Mouse (Mus musculus) CH12.LX (cell line): ENCODE measurements around the gene Rap1gap. TPM values are rescaled to one million over a fixed set of nuclear protein-coding genes. Genes with fewer than 3 reads are reported as not detected.

Source experiments
- DNase-seq: peaks from one replicate; pipeline ENCODE4 v3.0.0-alpha.2; 2013; ENCODE audit errors: extremely low read depth
- H3K27ac ChIP-seq: 2 replicates; pipeline ENCODE4 v1.5.1; 2012; ENCODE audit warnings: low read depth, mild to moderate bottlenecking, control low read depth, moderate library complexity; ENCODE audit not compliant: insufficient read depth
- H3K27me3 ChIP-seq: replicated peaks from 2 replicates; pipeline ENCODE3; 2012; ENCODE audit warnings: inconsistent platforms
- H3K36me3 ChIP-seq, 2 experiments: replicated peaks in 1 of 2; 2 replicates each; pipeline versions ENCODE3 to v1.6.1; 2012; ENCODE audit warnings: inconsistent platforms in 1 of 2, low read length in 1 of 2, mild to moderate bottlenecking in 1 of 2, mixed read lengths in 1 of 2, moderate library complexity in 1 of 2; ENCODE audit not compliant: control insufficient read depth in 1 of 2, insufficient read depth in 1 of 2
- H3K4me1 ChIP-seq, 2 experiments: 2 replicates each; pipeline ENCODE4 v1.6.1; 2012; ENCODE audit warnings: inconsistent platforms in 1 of 2, moderate library complexity in 1 of 2; ENCODE audit not compliant: insufficient read depth in 2 of 2, control insufficient read depth in 1 of 2
- H3K4me2 ChIP-seq: 2 replicates; pipeline ENCODE4 v1.6.1; 2012; ENCODE audit warnings: low read depth, mild to moderate bottlenecking, control low read depth; ENCODE audit not compliant: poor library complexity, insufficient read depth, severe bottlenecking
- H3K4me3 ChIP-seq, 3 experiments: fragments of 150-350 bp in 1 of 3; sonication (generic) in 1 of 3; replicated peaks in 1 of 3; 2 replicates each; pipeline versions ENCODE3 to v1.5.1; 2011 to 2012; ENCODE audit warnings: low read depth in 2 of 3, low read length in 2 of 3, mild to moderate bottlenecking in 2 of 3, moderate library complexity in 2 of 3, control low read depth in 1 of 3, improper control_type of control experiment in 1 of 3, inconsistent platforms in 1 of 3, mixed read lengths in 1 of 3; ENCODE audit not compliant: poor library complexity in 1 of 3
- H3K79me2 ChIP-seq: replicated peaks from 2 replicates; pipeline ENCODE4 v1.6.1; 2012; ENCODE audit warnings: mild to moderate bottlenecking, moderate library complexity; ENCODE audit not compliant: control insufficient read depth, poor library complexity, insufficient read depth, severe bottlenecking; ENCODE audit errors: extremely low read depth
- H3K9ac ChIP-seq: 2 replicates; pipeline ENCODE4 v1.6.1; 2012; ENCODE audit warnings: low read depth, mild to moderate bottlenecking, control low read depth, moderate library complexity; ENCODE audit not compliant: insufficient read depth
- H3K9me3 ChIP-seq: replicated peaks from 2 replicates; pipeline ENCODE3; 2012; ENCODE audit warnings: low read length, inconsistent platforms, mixed read lengths
- BHLHE40 ChIP-seq: IDR thresholded peaks from 2 replicates; pipeline ENCODE4 v1.6.1; 2011; ENCODE audit warnings: mild to moderate bottlenecking, low read depth, low read length, improper control_type of control experiment
- CHD1 ChIP-seq: IDR thresholded peaks from 2 replicates; pipeline ENCODE4 v1.6.1; 2012; ENCODE audit warnings: low read depth, low read length, improper control_type of control experiment, inconsistent platforms
- CHD2 ChIP-seq: IDR thresholded peaks from 2 replicates; pipeline ENCODE4 v1.6.1; 2011; ENCODE audit warnings: low read length, improper control_type of control experiment
- CTCF ChIP-seq, 2 experiments: IDR thresholded peaks in 1 of 2; conservative IDR thresholded peaks in 1 of 2; 2 replicates each; pipeline ENCODE4 v1.5.1; 2011 to 2012; ENCODE audit warnings: low read depth in 2 of 2, low read length in 2 of 2, improper control_type of control experiment in 1 of 2, inconsistent platforms in 1 of 2, mild to moderate bottlenecking in 1 of 2, moderate library complexity in 1 of 2
- E2F4 ChIP-seq: IDR thresholded peaks from 2 replicates; pipeline ENCODE4 v1.6.1; 2011; ENCODE audit warnings: low read depth, low read length, improper control_type of control experiment; ENCODE audit not compliant: insufficient replicate concordance
- ELF1 ChIP-seq: IDR thresholded peaks from 2 replicates; pipeline ENCODE4 v1.6.1; 2014; ENCODE audit warnings: low read depth, mild to moderate bottlenecking, inconsistent platforms, low read length, improper control_type of control experiment
- EP300 ChIP-seq: IDR thresholded peaks from 2 replicates; pipeline ENCODE4 v1.6.1; 2011; ENCODE audit warnings: low read length, improper control_type of control experiment
- ETS1 ChIP-seq: conservative IDR thresholded peaks from 2 replicates; pipeline ENCODE4 v1.6.1; 2012; ENCODE audit warnings: low read depth, mild to moderate bottlenecking, inconsistent platforms, low read length, improper control_type of control experiment, moderate library complexity
- GABPA ChIP-seq: IDR thresholded peaks from 2 replicates; pipeline ENCODE4 v1.6.1; 2012; ENCODE audit warnings: low read depth, low read length, improper control_type of control experiment, inconsistent platforms; ENCODE audit not compliant: insufficient replicate concordance
- HCFC1 ChIP-seq: IDR thresholded peaks from 2 replicates; pipeline ENCODE4 v1.6.1; 2012; ENCODE audit warnings: low read depth, mild to moderate bottlenecking, inconsistent platforms, low read length, improper control_type of control experiment
- IRF4 ChIP-seq: IDR thresholded peaks from 2 replicates; pipeline ENCODE4 v1.6.1; 2014; ENCODE audit warnings: low read depth, mild to moderate bottlenecking, inconsistent platforms, low read length, improper control_type of control experiment
- JUN ChIP-seq: IDR thresholded peaks from 2 replicates; pipeline ENCODE4 v1.6.1; 2011; ENCODE audit warnings: low read depth, mild to moderate bottlenecking, low read length, improper control_type of control experiment, moderate library complexity; ENCODE audit not compliant: insufficient read depth
- JUND ChIP-seq: conservative IDR thresholded peaks from 2 replicates; pipeline ENCODE4 v1.6.1; 2011; ENCODE audit warnings: low read depth, low read length, improper control_type of control experiment
- KAT2A ChIP-seq: IDR thresholded peaks from 2 replicates; pipeline ENCODE4 v1.6.1; 2012; ENCODE audit warnings: low read length, improper control_type of control experiment, inconsistent platforms; ENCODE audit not compliant: insufficient replicate concordance
- MAX ChIP-seq: IDR thresholded peaks from 2 replicates; pipeline ENCODE4 v1.6.1; 2011; ENCODE audit warnings: low read length, improper control_type of control experiment
- MEF2A ChIP-seq: IDR thresholded peaks from 2 replicates; pipeline ENCODE4 v1.6.1; 2014; ENCODE audit warnings: low read depth, mild to moderate bottlenecking, inconsistent platforms, low read length, improper control_type of control experiment, borderline replicate concordance
- MYC ChIP-seq: IDR thresholded peaks from 2 replicates; pipeline ENCODE4 v1.6.1; 2011; ENCODE audit warnings: low read depth, mild to moderate bottlenecking, improper control_type of control experiment, low read length
- NELFE ChIP-seq: IDR thresholded peaks from 2 replicates; pipeline ENCODE4 v1.6.1; 2011; ENCODE audit warnings: low read depth, low read length, improper control_type of control experiment
- NRF1 ChIP-seq: IDR thresholded peaks from 2 replicates; pipeline ENCODE4 v1.6.1; 2014; ENCODE audit warnings: low read depth, mild to moderate bottlenecking, inconsistent platforms, low read length, improper control_type of control experiment, moderate library complexity
- PAX5 ChIP-seq: IDR thresholded peaks from 2 replicates; pipeline ENCODE4 v1.6.1; 2012; ENCODE audit warnings: low read length, inconsistent platforms, mixed read lengths
- POLR2A ChIP-seq: IDR thresholded peaks from 2 replicates; pipeline ENCODE4 v1.6.1; 2011; ENCODE audit warnings: low read depth, mild to moderate bottlenecking, improper control_type of control experiment, low read length
- POLR2AphosphoS2 ChIP-seq: IDR thresholded peaks from 2 replicates; pipeline ENCODE4 v1.6.1; 2011; ENCODE audit warnings: low read depth, low read length, improper control_type of control experiment
- RAD21 ChIP-seq: IDR thresholded peaks from 2 replicates; pipeline ENCODE4 v1.6.1; 2011; ENCODE audit warnings: low read depth, mild to moderate bottlenecking, low read length, improper control_type of control experiment, moderate library complexity
- RCOR1 ChIP-seq: conservative IDR thresholded peaks from 2 replicates; pipeline ENCODE4 v1.6.1; 2012; ENCODE audit warnings: low read depth, mild to moderate bottlenecking, inconsistent platforms, low read length, improper control_type of control experiment
- SIN3A ChIP-seq: IDR thresholded peaks from 2 replicates; pipeline ENCODE4 v1.6.1; 2012; ENCODE audit warnings: low read length, improper control_type of control experiment, inconsistent platforms
- SMC3 ChIP-seq: IDR thresholded peaks from 2 replicates; pipeline ENCODE4 v1.6.1; 2011; ENCODE audit warnings: low read depth, low read length, improper control_type of control experiment
- TCF12 ChIP-seq: IDR thresholded peaks from 2 replicates; pipeline ENCODE4 v1.6.1; 2014; ENCODE audit warnings: low read depth, mild to moderate bottlenecking, inconsistent platforms, low read length, improper control_type of control experiment
- UBTF ChIP-seq: IDR thresholded peaks from 2 replicates; pipeline ENCODE4 v1.6.1; 2012; ENCODE audit warnings: low read depth, mild to moderate bottlenecking, inconsistent platforms, low read length, improper control_type of control experiment, moderate library complexity
- ZC3H11A ChIP-seq: IDR thresholded peaks from 2 replicates; pipeline ENCODE4 v1.6.1; 2012; ENCODE audit warnings: low read depth, mild to moderate bottlenecking, inconsistent platforms, low read length, improper control_type of control experiment
- ZMIZ1 ChIP-seq: IDR thresholded peaks from 2 replicates; pipeline ENCODE4 v1.6.1; 2012; ENCODE audit warnings: low read depth, mild to moderate bottlenecking, inconsistent platforms, low read length, improper control_type of control experiment
- ZNF384 ChIP-seq: IDR thresholded peaks from 2 replicates; pipeline ENCODE4 v1.6.1; 2012; ENCODE audit warnings: low read depth, low read length, improper control_type of control experiment, inconsistent platforms
- dilution Hi-C: fragments of 300-500 bp; cut with MboI; formaldehyde crosslinking; loops from 2 replicates; pipeline ENCODE4 v1.14.3; 2020; ENCODE audit warnings: low sequenced_read_pairs; ENCODE audit not compliant: extremely low pct_unique_long_range_greater_than_20kb, extremely low pct_ligation_motif_present
- in situ Hi-C: fragments of 300-500 bp; cut with MboI; formaldehyde crosslinking; loops from 3 replicates; pipeline ENCODE4 v1.14.3; 2019; ENCODE audit warnings: low sequenced_read_pairs, low pct_ligation_motif_present, low pct_unique_long_range_greater_than_20kb, mixed read lengths
- polyA plus RNA-seq: library from polyadenylated mRNA; unstranded; fragments of >175 nt; gene quantifications from 2 replicates; pipeline ENCODE4 v1.2.1, GENCODE M21; 2012; ENCODE audit warnings: low read depth; ENCODE audit not compliant: insufficient read length
- total RNA-seq, 2 experiments: library from RNA; depleted of rRNA; stranded (reverse); fragments of 300-350 nt in 1 of 2; fragments of >200 nt in 1 of 2; gene quantifications; 2 replicates each; pipeline ENCODE4 v1.2.3; 2012 to 2014

The Rap1gap gene
- total and polyA plus RNA-seq, 3 experiments: 3.0 to 11.1 (median 5.8) TPM

- Histone ChIP-seq H3K9me3 (no peaks in the 10 kb centered on the region), H3K4me3 (no peak overlapping the region), H3K79me2 (peaks cover 28% of the 10 kb centered on the region), H3K36me3 (peaks cover 10 to 71% of the 10 kb centered on the region in 2 experiments), H3K27me3 (no peaks in the 10 kb centered on the region), H3K4me2 (peak overlapping the region; percentile 54; the same call in 1 of the 2 replicates), H3K4me1 (peaks cover 29 to 87% of the 10 kb centered on the region in 2 experiments), H3K27ac (peak overlapping the region; percentile 82), H3K9ac (peak overlapping the region; percentile 53; the same call in 1 of the 2 replicates)
- in situ Hi-C loops (no loop called here), dilution Hi-C loops (no loop called here)
- DNase-seq: no peak
- no peak for TF ChIP-seq ZNF384
- TF ChIP-seq SIN3A: no peak
- TF ChIP-seq POLR2A: no peak
- no peak for TF ChIP-seq CTCF (conservative IDR thresholded peaks at IDR 0.05 in 1 of 2, IDR thresholded peaks at IDR 0.05 in 1 of 2; ENCODE audit: low read depth in 2 of 2, low read length in 2 of 2)
Measured at GRCm38 (mm10) chr4:137773369-137773899, 108.9 kb downstream of the Rap1gap start.

GRCm38 (mm10) chr4:137774013-137774412 is 109.5 kb downstream of the Rap1gap start:
- peak overlapping the region; percentile 53 for H3K9ac ChIP-seq
- no peaks in the 10 kb centered on the region for H3K9me3 ChIP-seq
- H3K79me2 ChIP-seq: peaks cover 28% of the 10 kb centered on the region
- no peak overlapping the region for H3K4me3 ChIP-seq
- H3K27ac ChIP-seq: peak overlapping the region; percentile 82
- H3K4me2 ChIP-seq: peak overlapping the region; percentile 54
- DNase-seq: peak; percentile 77
- no peaks in the 10 kb centered on the region for H3K27me3 ChIP-seq
- in situ Hi-C loops (no loop called here), dilution Hi-C loops (no loop called here)
- H3K36me3 ChIP-seq: peaks cover 10 to 69% of the 10 kb centered on the region in 2 experiments
- H3K4me1 ChIP-seq: peaks cover 29 to 86% of the 10 kb centered on the region in 2 experiments
- TF ChIP-seq MEF2A (peak; percentile 76), ZNF384 (no peak), ZMIZ1 (no peak), ETS1 (peak; percentile 94), CHD2 (0 out of 2 replicates have a peak, but pooled peaks have one; percentile 50), BHLHE40 (peak; percentile 98), CHD1 (no peak), GABPA (no peak), EP300 (peak; percentile 62), NELFE (no peak), POLR2AphosphoS2 (0 out of 2 replicates have a peak, but pooled peaks have one; percentile 38), TCF12 (peak; percentile 91), KAT2A (no peak), UBTF (no peak), RAD21 (no peak), POLR2A (peak; percentile 28; the same call in 1 of the 2 replicates), JUND (no peak), SMC3 (no peak; the same call in none of the 2 replicates), RCOR1 (peak; percentile 34; the same call in 1 of the 2 replicates), ZC3H11A (no peak), NRF1 (peak; percentile 78), JUN (no peak), SIN3A (peak; percentile 83; the same call in 1 of the 2 replicates), PAX5 (no peak), E2F4 (no peak), HCFC1 (no peak), ELF1 (no peak), MYC (peak; percentile 68; the same call in 1 of the 2 replicates), IRF4 (peak; percentile 83), MAX (peak; percentile 84; the same call in 1 of the 2 replicates), CTCF (conservative IDR thresholded peaks at IDR 0.05 in 1 of 2, IDR thresholded peaks at IDR 0.05 in 1 of 2; ENCODE audit: low read depth in 2 of 2, low read length in 2 of 2) (0 out of 4 replicates have a peak, but pooled peaks of 1 of the 2 experiments have one; percentile 2)
